Mouse (Mus musculus): ENCODE results near the gene Ccsap. TPM values are rescaled to one million over a fixed set of nuclear protein-coding genes. Genes with fewer than 3 reads are reported as not detected.

Ccsap gene
- polyA plus RNA-seq, 1 experiment from 2014 or later = 1.2 TPM

DNA sequence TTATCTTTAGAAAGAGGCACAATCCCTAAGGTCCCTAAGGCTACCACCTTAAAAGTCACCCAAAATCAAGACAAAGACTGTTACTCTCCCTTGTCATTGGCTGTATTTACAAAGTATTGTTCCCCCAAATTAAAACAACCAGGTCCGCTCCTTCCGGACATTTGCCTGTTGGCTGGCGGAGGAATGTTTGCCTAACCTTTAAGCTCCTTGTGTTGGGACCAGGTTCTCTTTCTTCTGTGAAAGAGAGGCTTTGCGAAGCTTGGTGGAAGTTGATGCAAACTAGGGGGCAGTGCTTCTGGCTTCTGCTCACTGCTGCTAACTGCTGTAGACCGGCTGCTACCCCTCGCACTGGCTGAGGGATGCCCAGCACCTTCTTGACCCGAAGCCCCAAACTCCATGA lies 51.3 kb downstream of the Ccsap start:
- H3K36me3 ChIP-seq (replicated peaks; ENCODE audit: insufficient read depth, low read length) = no peaks in the 10 kb centered on the region
- 62% methylated on average over 7 of the region's 7 CpGs for WGBS (ENCODE audit: insufficient replicate concordance)

GRCm38 (mm10) chr8:123807852-123808573 lies 52.0 kb downstream of the Ccsap start:
- ATAC-seq = no peak
- Histone ChIP-seq H3K4me2 (ENCODE audit: low read depth, low read length) (peak overlapping the region; percentile 83), H3K4me3 (ENCODE audit: low read depth, low read length) (peak overlapping the region; percentile 79; the same call in 1 of the 2 replicates), H3K9me3 (ENCODE audit: low read length) (no peaks in the 10 kb centered on the region), H3K4me1 (ENCODE audit: insufficient read depth) (peaks cover 31% of the 10 kb centered on the region), H3K27me3 (ENCODE audit: insufficient read depth, low read length) (no peaks in the 10 kb centered on the region), H3K9ac (replicated peaks) (0 out of 2 replicates have a peak overlapping the region, but pooled peaks have one; percentile 41), H3K36me3 (replicated peaks; ENCODE audit: insufficient read depth, low read length) (no peaks in the 10 kb centered on the region), H3K27ac (ENCODE audit: low read depth) (peak overlapping the region; percentile 23)
- WGBS (ENCODE audit: insufficient replicate concordance) = 45% methylated on average over 6 of the region's 6 CpGs
- no peak for DNase-seq
- TF ChIP-seq CTCF (IDR thresholded peaks at IDR 0.05; ENCODE audit: low read depth) (no peak), EP300 (IDR thresholded peaks at IDR 0.05; ENCODE audit: low read depth) (0 out of 2 replicates have a peak, but pooled peaks have one; percentile 6)

More for the DNA sequence above, 51.3 kb downstream of the Ccsap start:
- H3K27me3 ChIP-seq (ENCODE audit: insufficient read depth, low read length) = no peaks in the 10 kb centered on the region
- no peak overlapping the region for H3K27ac ChIP-seq (ENCODE audit: low read depth)
- H3K4me2 ChIP-seq (ENCODE audit: low read depth, low read length) = peak overlapping the region; percentile 83
- H3K9ac ChIP-seq (replicated peaks) = peak overlapping the region; percentile 45; the same call in 1 of the 2 replicates
- DNase-seq (no peak), ATAC-seq (no peak)
- H3K4me3 ChIP-seq (ENCODE audit: low read depth, low read length) = no peak overlapping the region
- TF ChIP-seq CTCF (IDR thresholded peaks at IDR 0.05; ENCODE audit: low read depth) = no peak
- no peak for TF ChIP-seq EP300 (IDR thresholded peaks at IDR 0.05; ENCODE audit: low read depth)
- no peaks in the 10 kb centered on the region for H3K9me3 ChIP-seq (ENCODE audit: low read length)
- peaks cover 31% of the 10 kb centered on the region for H3K4me1 ChIP-seq (ENCODE audit: insufficient read depth)

DNA sequence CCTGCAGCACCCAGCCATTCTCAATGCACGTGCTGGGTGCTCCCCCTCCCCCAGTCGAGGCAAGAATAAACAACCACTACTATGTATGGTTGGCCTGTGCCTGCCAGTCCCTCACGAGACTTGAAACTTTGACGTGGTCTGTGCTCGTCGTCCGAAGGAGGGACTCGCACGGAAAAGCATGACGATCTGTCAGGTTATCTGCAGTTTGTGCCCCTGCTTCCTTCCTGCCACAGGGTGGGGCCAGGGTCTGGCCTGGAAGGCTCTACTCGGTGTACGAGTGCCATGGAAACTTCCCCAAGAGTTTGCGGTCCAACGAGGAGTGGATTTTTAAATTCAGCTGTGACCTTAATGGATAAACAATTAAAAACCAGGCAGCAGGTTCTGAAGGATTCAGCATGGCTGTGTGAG lies 53.0 kb downstream of the Ccsap start:
- Histone ChIP-seq H3K27ac (ENCODE audit: low read depth) (peak overlapping the region; percentile 23; the same call in 1 of the 2 replicates), H3K4me2 (ENCODE audit: low read depth, low read length) (peak overlapping the region; percentile 83), H3K4me3 (ENCODE audit: low read depth, low read length) (peak overlapping the region; percentile 79), H3K9me3 (ENCODE audit: low read length) (no peaks in the 10 kb centered on the region), H3K4me1 (ENCODE audit: insufficient read depth) (peaks cover 26% of the 10 kb centered on the region), H3K36me3 (replicated peaks; ENCODE audit: insufficient read depth, low read length) (no peaks in the 10 kb centered on the region), H3K9ac (replicated peaks) (peak overlapping the region; percentile 85), H3K27me3 (ENCODE audit: insufficient read depth, low read length) (no peaks in the 10 kb centered on the region)
- peak; percentile 47 for DNase-seq
- WGBS (ENCODE audit: insufficient replicate concordance) = under 1% methylated on average over 14 of the region's 14 CpGs
- peak; percentile 75 for ATAC-seq
- peak; percentile 31; the same call in 1 of the 2 replicates for TF ChIP-seq EP300 (IDR thresholded peaks at IDR 0.05; ENCODE audit: low read depth)
- TF ChIP-seq CTCF (IDR thresholded peaks at IDR 0.05; ENCODE audit: low read depth) = 0 out of 2 replicates have a peak, but pooled peaks have one; percentile 15

GRCm38 (mm10) chr8:123806374-123806935 lies 53.6 kb downstream of the Ccsap start:
- WGBS (ENCODE audit: insufficient replicate concordance) = 3% methylated on average over 12 of the region's 12 CpGs
- H3K4me1 ChIP-seq (ENCODE audit: insufficient read depth) = peaks cover 26% of the 10 kb centered on the region
- no peaks in the 10 kb centered on the region for H3K9me3 ChIP-seq (ENCODE audit: low read length)
- TF ChIP-seq CTCF (IDR thresholded peaks at IDR 0.05; ENCODE audit: low read depth) (no peak), EP300 (IDR thresholded peaks at IDR 0.05; ENCODE audit: low read depth) (no peak)
- peak overlapping the region; percentile 80 for H3K27ac ChIP-seq (ENCODE audit: low read depth)
- H3K9ac ChIP-seq (replicated peaks) = peak overlapping the region; percentile 85
- H3K36me3 ChIP-seq (replicated peaks; ENCODE audit: insufficient read depth, low read length) = no peaks in the 10 kb centered on the region
- 0 out of 2 replicates have a peak, but pooled peaks have one; percentile 18 for ATAC-seq
- peak overlapping the region; percentile 83 for H3K4me2 ChIP-seq (ENCODE audit: low read depth, low read length)
- H3K4me3 ChIP-seq (ENCODE audit: low read depth, low read length) = peak overlapping the region; percentile 79
- DNase-seq = no peak
- no peaks in the 10 kb centered on the region for H3K27me3 ChIP-seq (ENCODE audit: insufficient read depth, low read length)

DNA sequence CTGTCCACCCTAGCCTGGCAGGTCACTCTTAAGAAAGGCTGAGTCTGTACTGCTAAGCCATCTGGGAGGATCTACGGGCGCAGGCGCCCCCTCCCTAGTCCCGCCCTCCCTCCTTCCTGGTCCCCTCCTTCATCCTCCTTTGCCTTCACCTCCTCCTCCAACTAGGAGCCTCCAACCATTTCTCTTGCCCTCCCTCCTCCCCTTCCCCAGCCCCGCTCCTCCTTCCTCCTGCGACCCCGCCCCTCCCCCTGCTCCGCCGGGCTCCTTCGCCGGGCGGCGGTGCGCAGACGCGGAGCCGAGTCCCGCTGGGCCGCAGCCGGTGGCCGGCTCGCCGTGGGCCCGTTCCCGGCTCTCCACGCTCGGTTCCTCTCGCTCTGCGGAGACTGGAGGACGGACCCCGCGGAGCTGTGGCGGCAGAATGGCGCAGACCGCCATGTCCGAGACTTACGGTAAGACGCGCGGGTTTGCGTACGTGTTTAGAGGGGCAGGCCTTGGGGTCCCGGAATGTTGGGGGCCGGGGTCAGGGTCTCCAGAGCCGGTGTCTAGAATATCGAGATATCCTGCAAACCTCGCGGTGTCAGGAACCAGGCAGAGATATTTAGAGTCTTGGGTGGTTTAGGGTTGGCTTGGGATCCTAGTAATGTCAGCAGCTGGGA lies 54.2 kb downstream of the Ccsap start, which contains the start of gene Rab4a:
Gene Rab4a, plus strand, starts transcription at position 268 of the 656 bp plus-strand sequence.
- no peaks in the 10 kb centered on the region for H3K9me3 ChIP-seq (ENCODE audit: low read length)
- H3K27ac ChIP-seq (ENCODE audit: low read depth) = peak within 1 kb of the TSS; percentile 80
- under 1% methylated on average over 46 of the region's 48 CpGs for WGBS (ENCODE audit: insufficient replicate concordance)

More for the DNA sequence above, 54.2 kb downstream of the Ccsap start, which contains the start of gene Rab4a:
- Histone ChIP-seq H3K36me3 (replicated peaks; ENCODE audit: insufficient read depth, low read length) (no peaks in the 10 kb centered on the region), H3K27me3 (ENCODE audit: insufficient read depth, low read length) (no peaks in the 10 kb centered on the region), H3K9ac (replicated peaks) (peak within 1 kb of the TSS; percentile 85), H3K4me2 (ENCODE audit: low read depth, low read length) (peak within 1 kb of the TSS; percentile 83), H3K4me1 (ENCODE audit: insufficient read depth) (peaks cover 26% of the 10 kb centered on the region), H3K4me3 (ENCODE audit: low read depth, low read length) (peak within 1 kb of the TSS; percentile 79)
- ATAC-seq (peak; percentile 73), DNase-seq (peak; percentile 79)
- TF ChIP-seq EP300 (IDR thresholded peaks at IDR 0.05; ENCODE audit: low read depth) (no peak), CTCF (IDR thresholded peaks at IDR 0.05; ENCODE audit: low read depth) (no peak)
